Mouse (Mus musculus): ENCODE results near the gene E2f6. TPM values are rescaled to one million over a fixed set of nuclear protein-coding genes. Genes with fewer than 3 reads are reported as not detected.

E2f6 gene
- polyA plus RNA-seq, 1 experiment from 2014 or later: 40.5 TPM

DNA sequence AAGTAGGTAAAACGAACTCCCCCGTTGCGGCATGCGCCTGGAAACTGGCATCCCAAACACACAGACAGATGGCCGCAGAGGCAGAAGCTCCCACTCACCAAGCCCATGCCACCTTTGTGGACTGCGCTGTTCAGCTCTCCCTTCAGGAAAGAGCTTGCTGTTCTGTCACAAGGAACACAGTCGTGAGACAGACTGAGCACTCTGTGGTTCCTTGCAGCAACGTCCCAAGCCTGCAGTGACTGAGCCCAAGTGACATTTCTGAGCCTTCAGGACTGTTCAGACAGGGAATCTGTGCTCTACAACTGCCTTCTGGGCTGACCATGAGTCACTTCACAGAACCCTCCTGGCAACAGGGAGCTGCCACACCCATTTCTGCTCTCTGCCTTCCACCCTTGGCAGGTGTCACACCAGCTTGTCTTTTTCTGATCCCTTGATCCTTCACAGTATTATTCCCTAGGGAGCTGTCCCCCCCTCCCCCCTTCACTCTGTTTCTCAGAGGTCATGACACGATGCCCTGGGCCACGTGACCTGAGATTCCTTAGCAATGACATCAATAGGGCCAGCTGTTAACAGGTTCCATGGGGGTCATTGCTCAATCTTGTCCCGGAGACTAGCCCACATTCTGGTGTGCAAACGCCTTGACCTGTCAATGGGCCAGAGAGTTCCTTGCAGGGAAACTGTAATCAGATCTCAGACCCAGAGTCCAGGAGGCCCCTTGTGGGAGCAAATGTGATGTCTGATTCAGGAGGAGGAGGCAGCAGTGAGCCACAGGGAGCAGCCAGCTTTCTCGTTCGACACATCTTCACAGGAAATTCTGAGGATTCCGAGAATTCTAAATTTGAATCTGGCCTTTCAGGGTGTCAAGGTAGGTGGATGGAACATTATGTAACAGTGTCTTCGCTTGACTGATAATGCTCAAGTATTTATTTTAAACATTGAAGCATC, 39.9 kb downstream of the E2f6 start:
- 46% methylated on average over 16 of the region's 16 CpGs for WGBS
- Histone ChIP-seq H3K9me3 (replicated peaks) (no peaks in the 10 kb centered on the region), H3K9ac (no peak overlapping the region), H3K27me3 (no peaks in the 10 kb centered on the region), H3K36me3 (no peaks in the 10 kb centered on the region), H3K4me2 (no peak overlapping the region), H3K4me1 (replicated peaks) (peaks cover 23% of the 10 kb centered on the region), H3K4me3 (no peak overlapping the region), H3K27ac (peak overlapping the region; percentile 34; the same call in 1 of the 2 replicates)
- peak; percentile 25; the same call in 1 of the 2 replicates for ATAC-seq (replicated peaks; ENCODE audit: insufficient number of reproducible peaks, insufficient read depth, low FRiP score, low read depth)

DNA sequence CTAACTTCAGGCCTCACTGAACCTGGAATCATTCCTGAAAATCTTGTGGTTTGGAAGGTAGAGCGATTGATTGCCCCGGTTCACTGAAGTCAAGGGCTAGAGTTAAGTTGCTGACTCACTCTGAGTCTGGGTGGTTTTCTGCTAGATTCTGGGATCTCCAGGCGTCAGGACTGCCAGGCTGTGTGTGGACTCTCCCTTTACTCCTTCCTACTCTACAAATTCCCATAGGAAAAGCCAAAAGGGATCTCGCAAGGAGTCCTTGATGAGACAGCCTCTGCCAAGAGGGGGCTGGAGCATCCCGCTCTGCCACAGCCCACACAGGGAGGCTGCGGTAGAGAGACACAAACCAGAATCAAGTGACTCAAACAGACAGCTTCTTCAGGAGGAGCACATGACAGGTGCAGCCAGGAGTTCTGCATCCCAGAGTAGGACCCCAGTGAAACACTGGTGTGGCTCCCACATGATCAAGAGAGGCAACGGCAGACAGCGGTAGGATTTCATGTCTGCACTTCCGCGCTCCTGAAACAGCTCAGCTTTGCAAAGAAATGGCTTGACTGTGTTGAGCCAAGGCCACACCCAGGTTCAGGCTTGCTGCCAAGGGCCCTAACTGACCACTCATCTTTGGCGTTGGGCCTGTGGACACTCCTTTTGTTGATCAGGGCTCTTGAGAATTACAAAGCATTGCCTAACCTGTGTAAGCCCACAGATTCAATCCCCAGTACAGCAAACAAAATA, 42.8 kb downstream of the E2f6 start:
- no peaks in the 10 kb centered on the region for H3K9me3 ChIP-seq (replicated peaks)
- H3K27me3 ChIP-seq: no peaks in the 10 kb centered on the region
- peak overlapping the region; percentile 38 for H3K4me2 ChIP-seq
- H3K27ac ChIP-seq: peak overlapping the region; percentile 54; the same call in 1 of the 2 replicates
- WGBS: 57% methylated on average over 11 of the region's 11 CpGs
- no peak overlapping the region for H3K9ac ChIP-seq
- H3K4me3 ChIP-seq: no peak overlapping the region
- peaks cover 21% of the 10 kb centered on the region for H3K4me1 ChIP-seq (replicated peaks)
- ATAC-seq (replicated peaks; ENCODE audit: insufficient number of reproducible peaks, insufficient read depth, low FRiP score, low read depth): peak; percentile 28; the same call in 1 of the 2 replicates
- no peaks in the 10 kb centered on the region for H3K36me3 ChIP-seq

DNA sequence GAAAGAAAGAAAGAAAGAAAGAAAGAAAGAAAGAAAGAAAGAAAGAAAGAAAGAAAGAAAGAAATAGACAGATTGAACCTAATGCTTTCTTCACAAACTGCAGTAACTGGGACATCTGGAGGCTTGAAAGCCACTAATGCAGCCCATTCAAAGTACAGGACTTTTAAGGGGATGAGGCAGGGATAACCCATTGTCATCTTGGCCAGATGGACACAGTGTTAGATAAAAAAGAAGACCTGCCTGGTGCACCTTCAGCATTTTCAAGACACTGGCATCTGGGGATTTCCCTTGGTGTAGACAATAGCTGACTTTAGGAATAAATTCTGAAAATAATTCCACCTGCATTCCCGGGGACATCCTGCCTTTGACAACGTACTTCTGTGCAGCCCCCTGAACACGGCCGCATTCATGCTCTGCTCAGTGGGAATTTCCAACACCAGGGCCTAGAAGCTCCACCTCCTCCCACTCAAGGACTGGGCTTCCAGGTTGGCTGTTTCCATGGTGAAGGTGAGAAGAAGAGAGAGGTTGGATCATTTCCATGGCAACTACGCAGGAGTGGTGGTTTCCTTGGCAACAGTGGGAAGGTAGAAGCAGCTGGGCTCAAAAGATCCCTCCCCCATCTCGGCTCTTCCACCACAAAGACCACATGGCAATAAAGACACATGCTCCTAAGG, 45.0 kb downstream of the E2f6 start:
- no peaks in the 10 kb centered on the region for H3K9me3 ChIP-seq (replicated peaks)
- no peak overlapping the region for H3K4me2 ChIP-seq
- H3K36me3 ChIP-seq: no peaks in the 10 kb centered on the region
- no peak for ATAC-seq (replicated peaks; ENCODE audit: insufficient number of reproducible peaks, insufficient read depth, low FRiP score, low read depth)
- peaks cover 18% of the 10 kb centered on the region for H3K4me1 ChIP-seq (replicated peaks)
- no peak overlapping the region for H3K9ac ChIP-seq
- no peaks in the 10 kb centered on the region for H3K27me3 ChIP-seq
- WGBS: 52% methylated on average over 6 of the region's 6 CpGs
- no peak overlapping the region for H3K4me3 ChIP-seq
- no peak overlapping the region for H3K27ac ChIP-seq

DNA sequence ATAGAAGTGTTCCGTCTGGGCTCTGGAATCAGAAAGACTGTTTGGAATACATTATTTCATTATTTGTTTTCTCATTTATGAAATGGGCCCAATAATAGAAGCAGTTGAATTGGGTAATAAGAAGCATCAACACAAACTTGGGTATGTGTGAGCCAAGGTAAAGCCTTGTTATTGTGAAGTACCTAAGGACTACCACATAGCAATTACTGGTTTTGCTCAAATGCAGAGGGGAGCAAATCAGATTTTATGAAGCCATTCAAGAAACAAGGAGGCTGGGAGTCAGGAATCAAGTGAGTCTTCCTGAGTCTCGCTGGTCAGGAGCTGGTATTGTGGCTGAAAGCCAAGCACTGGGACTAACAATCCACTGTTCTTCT, 45.5 kb downstream of the E2f6 start:
- Histone ChIP-seq H3K4me1 (replicated peaks) (peaks cover 13% of the 10 kb centered on the region), H3K9ac (no peak overlapping the region), H3K4me3 (no peak overlapping the region), H3K4me2 (no peak overlapping the region), H3K27me3 (no peaks in the 10 kb centered on the region), H3K36me3 (no peaks in the 10 kb centered on the region), H3K9me3 (replicated peaks) (no peaks in the 10 kb centered on the region), H3K27ac (no peak overlapping the region)
- 74% methylated on average over 2 of the region's 2 CpGs for WGBS
- no peak for ATAC-seq (replicated peaks; ENCODE audit: insufficient number of reproducible peaks, insufficient read depth, low FRiP score, low read depth)

DNA sequence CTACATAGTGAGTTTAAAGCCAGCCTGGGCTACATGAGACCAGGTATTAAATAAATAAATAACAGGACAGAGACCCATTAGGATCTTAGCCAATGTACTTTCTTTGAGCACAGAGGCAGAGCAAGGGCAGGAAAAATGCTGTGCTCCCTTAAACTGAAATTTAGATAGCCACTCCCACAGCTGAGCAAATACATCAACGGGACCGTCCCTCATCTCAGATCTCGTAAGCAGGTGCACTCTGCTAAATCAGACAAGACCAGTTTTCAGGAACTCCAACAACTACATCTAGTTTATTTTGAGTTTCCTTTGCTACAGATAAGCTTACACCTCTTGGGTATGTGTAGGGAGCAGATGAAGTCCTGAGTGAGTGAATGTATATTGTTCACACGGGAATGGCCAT, 47.3 kb downstream of the E2f6 start:
- no peaks in the 10 kb centered on the region for H3K36me3 ChIP-seq
- WGBS: 72% methylated on average over 4 of the region's 4 CpGs
- no peak for ATAC-seq (replicated peaks; ENCODE audit: insufficient number of reproducible peaks, insufficient read depth, low FRiP score, low read depth)

DNA sequence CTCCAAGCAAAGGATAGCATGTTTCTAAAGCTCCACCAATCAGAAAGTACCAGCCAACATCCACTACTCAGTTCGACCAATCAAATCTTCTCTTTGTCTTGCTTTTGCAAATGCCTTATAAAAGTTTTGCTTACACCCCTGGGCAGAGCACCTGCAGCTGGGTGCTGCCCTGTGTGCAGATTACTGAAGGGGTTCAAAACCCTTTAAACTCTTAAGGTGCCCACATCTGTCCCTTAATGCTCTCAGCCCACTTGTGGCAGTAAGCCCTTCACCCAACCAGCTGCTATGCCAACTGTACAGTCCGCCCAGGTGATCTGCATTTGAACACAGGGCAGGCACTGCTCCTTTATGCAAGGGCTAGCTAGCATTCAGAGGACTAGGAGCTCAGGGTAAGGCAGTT, 49.0 kb downstream of the E2f6 start:
- no peak for ATAC-seq (replicated peaks; ENCODE audit: insufficient number of reproducible peaks, insufficient read depth, low FRiP score, low read depth)
- Histone ChIP-seq H3K27ac (no peak overlapping the region), H3K36me3 (no peaks in the 10 kb centered on the region), H3K27me3 (no peaks in the 10 kb centered on the region), H3K4me2 (no peak overlapping the region), H3K4me3 (no peak overlapping the region), H3K9me3 (replicated peaks) (no peaks in the 10 kb centered on the region), H3K9ac (no peak overlapping the region), H3K4me1 (replicated peaks) (0 out of 2 replicates have a peak, but pooled peaks cover 3% of the 10 kb centered on the region)
- WGBS: 87% methylated on average over 2 of the region's 2 CpGs

More for the DNA sequence above, 47.3 kb downstream of the E2f6 start:
- no peaks in the 10 kb centered on the region for H3K9me3 ChIP-seq (replicated peaks)
- no peak overlapping the region for H3K27ac ChIP-seq
- no peaks in the 10 kb centered on the region for H3K27me3 ChIP-seq
- peaks cover 12% of the 10 kb centered on the region for H3K4me1 ChIP-seq (replicated peaks)
- no peak overlapping the region for H3K4me2 ChIP-seq
- no peak overlapping the region for H3K4me3 ChIP-seq
- H3K9ac ChIP-seq: no peak overlapping the region

DNA sequence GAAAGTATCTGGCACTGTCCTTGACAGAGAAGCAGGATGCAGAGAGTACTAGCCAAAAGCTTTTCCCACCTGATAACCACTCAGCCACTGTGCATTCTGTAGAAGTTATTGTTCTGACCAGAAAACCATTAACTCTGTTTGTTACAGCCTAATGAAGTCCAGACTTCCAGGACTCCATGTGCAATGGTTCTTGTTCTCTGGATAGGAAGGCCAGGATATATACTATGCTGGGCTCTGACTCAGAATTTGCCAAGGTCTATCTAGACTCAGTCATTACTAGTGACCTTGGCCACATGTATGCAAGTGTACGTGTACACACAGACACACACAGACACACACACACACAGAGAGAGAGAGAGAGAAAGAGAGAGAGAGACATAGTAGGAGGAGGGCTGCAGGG, 49.8 kb downstream of the E2f6 start:
- no peaks in the 10 kb centered on the region for H3K9me3 ChIP-seq (replicated peaks)
- 0 out of 2 replicates have a peak, but pooled peaks cover 4% of the 10 kb centered on the region for H3K4me1 ChIP-seq (replicated peaks)
- H3K9ac ChIP-seq: no peak overlapping the region
- H3K27me3 ChIP-seq: no peaks in the 10 kb centered on the region
- H3K27ac ChIP-seq: no peak overlapping the region
- H3K4me2 ChIP-seq: no peak overlapping the region
- H3K36me3 ChIP-seq: no peaks in the 10 kb centered on the region
- no peak for ATAC-seq (replicated peaks; ENCODE audit: insufficient number of reproducible peaks, insufficient read depth, low FRiP score, low read depth)
- WGBS: 61% methylated on average over 1 of the region's 1 CpGs
- H3K4me3 ChIP-seq: no peak overlapping the region

DNA sequence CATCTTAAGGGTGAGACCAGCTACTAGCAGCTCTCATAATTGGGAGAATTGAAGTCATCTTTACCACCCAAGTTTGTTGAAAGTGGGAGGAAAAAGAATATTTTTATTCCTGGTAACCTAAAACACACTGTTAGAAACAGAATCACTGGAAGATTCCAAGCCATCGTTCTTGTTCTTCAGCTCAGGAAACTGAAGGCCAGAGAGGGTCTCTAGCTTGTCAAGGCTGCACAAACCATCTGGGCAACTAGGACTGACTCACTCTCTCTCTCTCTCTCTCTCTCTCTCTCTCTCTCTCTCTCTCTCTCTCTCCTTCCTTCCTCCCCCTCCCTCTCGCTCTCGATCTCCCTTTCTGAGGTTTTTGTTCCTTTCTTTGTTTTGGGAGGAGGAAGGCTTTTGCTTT, 50.2 kb downstream of the E2f6 start:
- no peaks in the 10 kb centered on the region for H3K9me3 ChIP-seq (replicated peaks)
- ATAC-seq (replicated peaks; ENCODE audit: insufficient number of reproducible peaks, insufficient read depth, low FRiP score, low read depth): no peak
- no peak overlapping the region for H3K9ac ChIP-seq
- peaks cover 8% of the 10 kb centered on the region; the same call in 1 of the 2 replicates for H3K4me1 ChIP-seq (replicated peaks)
- H3K27ac ChIP-seq: no peak overlapping the region
- H3K27me3 ChIP-seq: no peaks in the 10 kb centered on the region
- H3K4me2 ChIP-seq: no peak overlapping the region
- H3K4me3 ChIP-seq: no peak overlapping the region
- 44% methylated on average over 3 of the region's 3 CpGs for WGBS
- H3K36me3 ChIP-seq: no peaks in the 10 kb centered on the region

DNA sequence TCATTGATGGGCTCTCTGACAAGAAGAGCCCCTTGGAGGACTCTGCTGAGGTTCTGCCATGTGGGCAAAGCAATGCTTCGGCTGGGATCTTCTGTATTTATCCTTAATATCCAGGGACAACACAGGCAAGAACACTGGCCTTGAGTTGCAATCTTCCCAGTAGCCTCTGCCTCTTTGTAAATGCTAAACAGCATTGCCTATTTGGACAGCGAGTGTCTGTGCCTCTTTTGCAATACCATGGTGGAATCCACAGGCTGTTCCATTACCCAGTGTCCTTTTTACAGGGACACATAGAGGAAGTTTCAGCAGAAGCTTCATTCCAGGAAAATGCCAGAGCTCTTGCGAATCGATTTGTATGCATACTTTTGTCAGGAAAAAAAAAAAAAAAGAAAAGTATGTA, 53.7 kb downstream of the E2f6 start:
- Histone ChIP-seq H3K4me3 (no peak overlapping the region), H3K4me1 (replicated peaks) (peaks cover 31% of the 10 kb centered on the region), H3K27ac (no peak overlapping the region), H3K27me3 (no peaks in the 10 kb centered on the region), H3K9me3 (replicated peaks) (no peaks in the 10 kb centered on the region), H3K4me2 (no peak overlapping the region), H3K9ac (no peak overlapping the region), H3K36me3 (no peaks in the 10 kb centered on the region)
- WGBS: 81% methylated on average over 4 of the region's 4 CpGs
- no peak for ATAC-seq (replicated peaks; ENCODE audit: insufficient number of reproducible peaks, insufficient read depth, low FRiP score, low read depth)

DNA sequence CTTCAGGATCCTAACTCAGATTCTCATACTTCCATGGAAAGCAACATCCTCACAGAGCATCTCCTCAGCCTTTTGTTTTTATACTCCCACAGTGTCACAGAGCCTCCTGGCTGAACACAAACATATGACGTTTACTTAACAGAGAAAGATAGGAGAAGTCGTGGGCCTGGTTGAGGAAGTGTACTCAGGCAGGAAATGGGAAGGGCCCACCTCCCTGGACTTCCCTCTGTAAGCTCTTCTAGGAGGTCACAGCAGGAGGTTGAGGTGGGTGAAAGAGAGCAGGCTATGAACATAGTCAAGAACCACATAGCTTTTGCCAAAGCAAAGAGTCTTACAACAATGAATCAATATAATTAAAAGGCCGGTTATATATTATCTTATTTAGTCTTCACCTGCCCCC, 55.1 kb downstream of the E2f6 start:
- no peaks in the 10 kb centered on the region for H3K9me3 ChIP-seq (replicated peaks)
- H3K27ac ChIP-seq: peak overlapping the region; percentile 72
- ATAC-seq (replicated peaks; ENCODE audit: insufficient number of reproducible peaks, insufficient read depth, low FRiP score, low read depth): no peak

DNA sequence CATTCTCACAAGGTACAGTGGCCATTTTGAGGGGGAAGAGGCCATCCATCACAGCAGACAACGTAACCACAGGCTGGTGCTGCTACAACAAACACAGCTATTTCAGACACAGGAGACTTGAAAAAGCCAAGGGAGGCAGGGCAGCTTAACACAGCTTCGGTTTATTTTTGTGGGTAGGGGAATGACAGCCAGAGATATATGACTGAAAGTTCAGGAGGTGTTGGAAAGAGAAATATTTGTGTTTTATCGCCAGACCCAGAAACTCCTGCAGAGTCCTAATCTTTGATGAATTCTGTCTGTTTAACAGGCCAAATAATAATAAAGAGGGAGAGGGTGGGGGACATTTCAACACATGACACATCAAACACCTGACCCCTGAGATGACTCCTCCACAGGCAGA, 55.7 kb downstream of the E2f6 start:
- Histone ChIP-seq H3K4me2 (no peak overlapping the region), H3K4me1 (replicated peaks) (peaks cover 46% of the 10 kb centered on the region), H3K36me3 (no peaks in the 10 kb centered on the region), H3K27me3 (no peaks in the 10 kb centered on the region), H3K4me3 (no peak overlapping the region), H3K9me3 (replicated peaks) (no peaks in the 10 kb centered on the region), H3K27ac (peak overlapping the region; percentile 72), H3K9ac (no peak overlapping the region)
- 16% methylated on average over 3 of the region's 3 CpGs for WGBS
- ATAC-seq (replicated peaks; ENCODE audit: insufficient number of reproducible peaks, insufficient read depth, low FRiP score, low read depth): no peak

More for the DNA sequence above, 55.1 kb downstream of the E2f6 start:
- Histone ChIP-seq H3K36me3 (no peaks in the 10 kb centered on the region), H3K27me3 (no peaks in the 10 kb centered on the region), H3K9ac (no peak overlapping the region), H3K4me2 (no peak overlapping the region), H3K4me3 (no peak overlapping the region), H3K4me1 (replicated peaks) (peaks cover 42% of the 10 kb centered on the region)
- 37% methylated on average over 3 of the region's 3 CpGs for WGBS
